Mouse (Mus musculus) limb, embryonic 11.5 days (tissue): ENCODE measurements at regions not wholly inside any gene's neighbourhood (a gene's known extent, or its start where the extent isn't known, plus 50 kb on each side); places are given as distances from the start of the nearest gene placed in this dataset.

Source experiments
- ATAC-seq: fragments of 200-750 bp; cut with Nextera tagmentation; 2 replicates; pipeline ENCODE4 v1.8.0; 2017; ENCODE audit warnings: low read depth; ENCODE audit not compliant: insufficient number of reproducible peaks, low FRiP score, low TSS enrichment
- DNase-seq: peaks from one replicate; pipeline ENCODE4 v3.0.0-alpha.2; 2015; ENCODE audit warnings: low spot score
- H3K27ac ChIP-seq: fragments of 300-500 bp; sonication (generic); replicated peaks from 2 replicates; pipeline ENCODE4 v1.5.1; 2014; ENCODE audit warnings: low read depth, mild to moderate bottlenecking, low read length
- H3K27me3 ChIP-seq: fragments of 300-500 bp; sonication (generic); 2 replicates; pipeline ENCODE4 v1.6.1; 2014; ENCODE audit warnings: mild to moderate bottlenecking, low read length, mixed read lengths; ENCODE audit not compliant: control insufficient read depth, insufficient read depth
- H3K36me3 ChIP-seq: fragments of 300-500 bp; sonication (generic); 2 replicates; pipeline ENCODE4 v1.6.1; 2014; ENCODE audit warnings: mild to moderate bottlenecking, low read length, moderate library complexity, mixed read lengths; ENCODE audit not compliant: control insufficient read depth, insufficient read depth
- H3K4me1 ChIP-seq: fragments of 300-500 bp; sonication (generic); 2 replicates; pipeline ENCODE4 v1.6.1; 2014; ENCODE audit warnings: low read length, mixed read lengths; ENCODE audit not compliant: control insufficient read depth, insufficient read depth
- H3K4me2 ChIP-seq: fragments of 300-500 bp; sonication (generic); 2 replicates; pipeline ENCODE4 v1.6.1; 2014; ENCODE audit warnings: low read depth, mild to moderate bottlenecking, moderate library complexity; ENCODE audit not compliant: severe bottlenecking
- H3K4me3 ChIP-seq: fragments of 300-500 bp; sonication (generic); 2 replicates; pipeline ENCODE4 v1.5.1; 2014; ENCODE audit warnings: low read depth, low read length
- H3K9ac ChIP-seq: fragments of 300-500 bp; sonication (generic); 2 replicates; pipeline ENCODE4 v1.6.1; 2014; ENCODE audit warnings: mild to moderate bottlenecking, low read length
- H3K9me3 ChIP-seq: fragments of 300-500 bp; sonication (generic); 2 replicates; pipeline ENCODE4 v1.6.1; 2016; ENCODE audit warnings: low read length; ENCODE audit not compliant: control insufficient read depth
- WGBS: fragments of 180-500 bp; shearing (Covaris S2); extraction: QIAGEN DNeasy Blood & Tissue Kit; methylation state at CpG from one replicate; pipeline ENCODE4 v1.1.7; 2014; 5-methylcytosine and 5-hydroxymethylcytosine counted together

DNA sequence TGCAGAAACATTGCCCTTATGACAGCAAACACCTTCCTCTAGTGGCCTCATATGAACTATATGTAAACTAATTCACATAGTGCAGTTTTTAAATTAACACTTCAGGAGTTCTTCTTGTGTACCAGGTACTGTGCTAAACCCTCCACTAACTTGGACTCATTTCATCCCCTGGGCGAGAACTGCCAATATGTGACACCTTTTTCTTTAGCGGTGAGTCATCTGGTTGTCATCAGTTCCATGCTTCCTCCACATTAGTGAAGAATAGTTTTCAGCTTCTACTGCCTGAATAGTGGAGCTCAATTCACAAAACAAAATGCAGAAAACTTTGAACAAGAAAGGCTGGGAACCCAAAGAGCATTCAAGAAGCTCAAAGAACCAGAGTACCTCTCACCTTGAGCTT, 76.9 kb upstream of the Slc24a5 start:
- WGBS = 89% methylated on average over 2 of the region's 2 CpGs
- no peak for DNase-seq
- H3K27me3 ChIP-seq = no peaks in the 10 kb centered on the region
- no peak overlapping the region for H3K9ac ChIP-seq
- no peak overlapping the region for H3K4me3 ChIP-seq
- no peaks in the 10 kb centered on the region for H3K9me3 ChIP-seq
- H3K4me2 ChIP-seq = no peak overlapping the region
- H3K27ac ChIP-seq = no peak overlapping the region
- no peaks in the 10 kb centered on the region for H3K36me3 ChIP-seq
- ATAC-seq = no peak
- H3K4me1 ChIP-seq = no peaks in the 10 kb centered on the region

DNA sequence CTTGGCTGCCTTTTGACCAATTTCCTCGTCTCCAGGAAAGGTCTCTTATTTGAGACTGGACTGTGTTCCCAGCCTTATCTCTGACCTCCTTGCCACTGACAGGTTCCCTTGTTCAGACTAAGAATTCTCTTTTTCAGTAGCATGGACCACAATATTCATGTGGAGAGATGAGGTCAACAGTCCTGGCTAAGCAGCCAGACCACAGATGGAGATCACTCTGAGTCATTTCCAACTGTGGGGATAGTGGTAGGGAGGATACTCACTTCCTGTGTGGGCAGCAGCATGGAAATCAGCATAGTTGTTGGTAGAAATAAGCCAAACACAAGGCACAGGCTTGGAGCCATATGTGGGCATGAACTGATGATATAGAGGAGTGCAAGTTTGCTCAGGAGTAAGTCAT, 52.9 kb upstream of the Slc24a5 start:
- Histone ChIP-seq H3K4me2 (no peak overlapping the region), H3K4me1 (no peaks in the 10 kb centered on the region), H3K27ac (no peak overlapping the region), H3K36me3 (no peaks in the 10 kb centered on the region), H3K9me3 (no peaks in the 10 kb centered on the region), H3K27me3 (no peaks in the 10 kb centered on the region), H3K9ac (no peak overlapping the region), H3K4me3 (no peak overlapping the region)
- ATAC-seq (no peak), DNase-seq (no peak)
- 89% methylated on average over 1 of the region's 1 CpGs for WGBS

DNA sequence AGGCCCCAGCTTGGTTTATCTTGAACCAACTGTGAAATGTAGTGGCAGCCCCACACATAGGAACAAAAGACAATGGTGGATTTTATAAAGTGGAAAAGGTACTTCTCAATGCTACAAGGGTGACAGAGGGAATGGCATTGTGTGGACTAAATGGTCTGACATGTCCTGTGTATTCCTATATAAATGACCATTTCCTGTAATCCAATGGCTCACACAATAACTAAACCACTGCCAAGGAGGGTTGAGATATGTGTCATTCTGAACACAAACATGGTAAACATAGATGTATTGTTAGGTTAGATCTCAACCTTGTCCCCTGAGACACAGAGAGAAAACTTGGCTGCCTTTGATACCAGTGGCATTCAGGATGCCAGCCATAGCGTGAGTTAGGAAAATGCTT, 51.0 kb upstream of the Slc24a5 start:
- Histone ChIP-seq H3K27ac (no peak overlapping the region), H3K4me3 (no peak overlapping the region), H3K9me3 (no peaks in the 10 kb centered on the region), H3K4me2 (no peak overlapping the region), H3K36me3 (no peaks in the 10 kb centered on the region), H3K4me1 (no peaks in the 10 kb centered on the region), H3K9ac (no peak overlapping the region), H3K27me3 (no peaks in the 10 kb centered on the region)
- ATAC-seq = no peak
- WGBS = 95% methylated on average over 1 of the region's 1 CpGs
- DNase-seq = no peak
